In the genomic region with DNA sequence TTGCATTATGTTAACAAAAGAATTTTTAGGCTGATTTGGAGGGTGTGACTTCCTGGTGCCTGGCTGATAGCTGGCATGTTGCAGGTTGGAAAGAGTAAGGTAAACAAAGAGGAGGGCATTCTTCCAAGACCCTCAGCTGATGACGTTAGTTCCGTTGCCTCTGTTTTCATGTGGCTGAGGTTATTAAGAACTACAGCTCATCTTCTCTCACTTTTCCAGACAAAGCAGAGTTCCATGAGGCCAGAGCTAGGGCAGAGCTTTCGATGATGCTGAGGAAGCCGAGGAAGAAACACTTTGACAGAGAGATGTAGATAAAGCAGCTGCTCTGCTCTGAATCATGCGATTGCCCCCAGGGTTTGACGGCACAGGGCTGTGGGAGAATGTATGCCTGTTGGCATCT, we compare ENCODE assay signal across 17 mouse cellular contexts.
DNase-seq lines count a peak whose midpoint lies in the region; ATAC-seq and TF ChIP-seq lines count a peak whose summit lies in the region.
"Had no signal": no experiment of that assay in that cellular context is flagged by ENCODE, and none has a peak within 500 bp of the region (broad histone marks: within the 10 kb centered on the region; RNA-seq: fewer than 3 reads in every experiment).

No protein-coding gene starts in this region.

- intact Hi-C loops in heart, adult 2 months (cut with DNase I) = no loop called here
- intact Hi-C loops in heart, postnatal 25 days (cut with DNase I) = no loop called here

- WGBS in heart, adult 2 months = 15% methylated on average over 6 of the region's 6 CpGs
- WGBS in lung, adult 2 months = 22% methylated on average over 6 of the region's 6 CpGs
- 17% methylated on average over 6 of the region's 6 CpGs for WGBS in lung, embryonic 15.5 days
- 15% methylated on average over 6 of the region's 6 CpGs for WGBS in stomach, postnatal 0 days
- WGBS in forebrain, embryonic 15.5 days = 69% methylated on average over 6 of the region's 6 CpGs

- H3K79me2 ChIP-seq in heart, adult 2 months (replicated peaks; ENCODE audit: control insufficient read depth, insufficient read depth, low read length) = no peaks in the 10 kb centered on the region

- DNase-seq in heart, adult 2 months = peak in 1 of 2 experiments; percentile 19
- DNase-seq in heart, postnatal 25 days (ENCODE audit: low spot score) = no peak
- peak; percentile 54 to 73 for DNase-seq in lung, adult 18-20 months
- DNase-seq in lung, adult 2 months = no peak
- no peak for DNase-seq in stomach, postnatal 0 days (ENCODE audit: low spot score)
- no peak for DNase-seq in spleen, adult 18-20 months
- DNase-seq: B cell, adult 2 months; cerebellum, postnatal 14 days; kidney, adult 9 months; thymus, adult 2 months had no signal

- peak overlapping the region; percentile 30 for H3K27ac ChIP-seq in heart, adult 2 months
- peak overlapping the region; percentile 67 for H3K27ac ChIP-seq in lung, embryonic 15.5 days
- peak overlapping the region; percentile 56 for H3K27ac ChIP-seq in stomach, postnatal 0 days (replicated peaks)
- H3K27ac ChIP-seq in forebrain, embryonic 15.5 days (replicated peaks) = no peak overlapping the region
- H3K27ac ChIP-seq: hindbrain, embryonic 13.5 days; layer of hippocampus, adult 2 months; left cerebral cortex, adult 2 months; limb, embryonic 15.5 days had no signal

- TF ChIP-seq EP300 in heart, adult 2 months (IDR thresholded peaks at IDR 0.05; ENCODE audit: insufficient read depth, low read depth, low read length) = no peak
- TF ChIP-seq EP300 in stomach, postnatal 0 days (optimal IDR thresholded peaks at IDR 0.05) = no peak

- no peaks in the 10 kb centered on the region for H3K9me3 ChIP-seq in lung, embryonic 15.5 days
- H3K9me3 ChIP-seq in stomach, postnatal 0 days (ENCODE audit: control insufficient read depth, low read length) = no peaks in the 10 kb centered on the region
- no peaks in the 10 kb centered on the region for H3K9me3 ChIP-seq in forebrain, embryonic 15.5 days
- H3K9me3 ChIP-seq: hindbrain, embryonic 13.5 days; limb, embryonic 15.5 days had no signal

- no peak overlapping the region for H3K9ac ChIP-seq in heart, adult 2 months (ENCODE audit: low read depth, low read length)
- H3K9ac ChIP-seq in lung, embryonic 15.5 days = no peak overlapping the region
- no peak overlapping the region for H3K9ac ChIP-seq in stomach, postnatal 0 days (ENCODE audit: low read length)
- no peak overlapping the region for H3K9ac ChIP-seq in forebrain, embryonic 15.5 days (replicated peaks)
- H3K9ac ChIP-seq: hindbrain, embryonic 13.5 days; limb, embryonic 15.5 days had no signal

- no peak overlapping the region for H3K4me3 ChIP-seq in heart, adult 2 months
- H3K4me3 ChIP-seq in lung, adult 2 months (replicated peaks; ENCODE audit: extremely low read depth, low read depth, low read length) = no peak overlapping the region
- no peak overlapping the region for H3K4me3 ChIP-seq in lung, embryonic 15.5 days
- H3K4me3 ChIP-seq in stomach, postnatal 0 days (ENCODE audit: low read depth, low read length) = no peak overlapping the region
- H3K4me3 ChIP-seq in forebrain, embryonic 15.5 days = no peak overlapping the region
- H3K4me3 ChIP-seq: hindbrain, embryonic 13.5 days; layer of hippocampus, adult 2 months; left cerebral cortex, adult 2 months; limb, embryonic 15.5 days had no signal

- peak; percentile 69 for ATAC-seq in lung, embryonic 15.5 days (ENCODE audit: borderline replicate concordance, extremely low read depth, low FRiP score, low TSS enrichment)
- ATAC-seq in stomach, postnatal 0 days (ENCODE audit: low FRiP score, low TSS enrichment) = no peak
- ATAC-seq in forebrain, embryonic 15.5 days (replicated peaks) = no peak
- ATAC-seq: midbrain, embryonic 16.5 days had no signal

- H3K36me3 ChIP-seq in heart, adult 2 months (ENCODE audit: control insufficient read depth, insufficient read depth, low read length) = peaks cover 4% of the 10 kb centered on the region; the same call in 1 of the 2 replicates
- H3K36me3 ChIP-seq in lung, embryonic 15.5 days = no peaks in the 10 kb centered on the region
- H3K36me3 ChIP-seq in stomach, postnatal 0 days (ENCODE audit: control insufficient read depth, insufficient read depth, low read length) = no peaks in the 10 kb centered on the region
- no peaks in the 10 kb centered on the region for H3K36me3 ChIP-seq in forebrain, embryonic 15.5 days
- H3K36me3 ChIP-seq: hindbrain, embryonic 13.5 days; limb, embryonic 15.5 days had no signal

- H3K27me3 ChIP-seq in heart, adult 2 months (ENCODE audit: control insufficient read depth, insufficient read depth, low read length) = no peaks in the 10 kb centered on the region
- H3K27me3 ChIP-seq in lung, embryonic 15.5 days = no peaks in the 10 kb centered on the region
- H3K27me3 ChIP-seq in stomach, postnatal 0 days (ENCODE audit: control insufficient read depth, insufficient read depth, low read length) = no peaks in the 10 kb centered on the region
- no peaks in the 10 kb centered on the region for H3K27me3 ChIP-seq in forebrain, embryonic 15.5 days
- H3K27me3 ChIP-seq: hindbrain, embryonic 13.5 days; limb, embryonic 15.5 days had no signal

- no peak for TF ChIP-seq CTCF in heart, adult 2 months (IDR thresholded peaks at IDR 0.05)
- TF ChIP-seq CTCF in lung, adult 2 months (IDR thresholded peaks at IDR 0.05; ENCODE audit: insufficient read depth, low read length) = no peak
- TF ChIP-seq CTCF in stomach, postnatal 0 days (IDR thresholded peaks at IDR 0.05; ENCODE audit: low read depth) = no peak

- peaks cover 7% of the 10 kb centered on the region for H3K4me1 ChIP-seq in heart, adult 2 months (ENCODE audit: control insufficient read depth, insufficient read depth, low read length)
- H3K4me1 ChIP-seq in lung, adult 2 months (ENCODE audit: control insufficient read depth, insufficient read depth, low read length) = peaks cover 12% of the 10 kb centered on the region
- H3K4me1 ChIP-seq in lung, embryonic 15.5 days = peaks cover 40% of the 10 kb centered on the region
- H3K4me1 ChIP-seq in stomach, postnatal 0 days (replicated peaks; ENCODE audit: control insufficient read depth, insufficient read depth) = peaks cover 10% of the 10 kb centered on the region
- H3K4me1 ChIP-seq in forebrain, embryonic 15.5 days = no peaks in the 10 kb centered on the region

- no peak overlapping the region for H3K4me2 ChIP-seq in lung, embryonic 15.5 days
- no peak overlapping the region for H3K4me2 ChIP-seq in stomach, postnatal 0 days (replicated peaks; ENCODE audit: low read depth)
- H3K4me2 ChIP-seq in forebrain, embryonic 15.5 days (replicated peaks) = no peak overlapping the region
- H3K4me2 ChIP-seq: hindbrain, embryonic 13.5 days; limb, embryonic 15.5 days had no signal

- TF ChIP-seq POLR2A in heart, adult 2 months (IDR thresholded peaks at IDR 0.05; ENCODE audit: insufficient read depth, low read depth, low read length) = no peak
- TF ChIP-seq POLR2A in lung, adult 2 months (IDR thresholded peaks at IDR 0.05; ENCODE audit: borderline replicate concordance, extremely low read depth, low read depth, low read length) = no peak

Comparison
In these comparisons a context has a peak if more than half of its experiments do, and no peak if none do; other contexts are left out.
1. DNase-seq: peak in lung, adult 18-20 months (2 of 2); none in heart, postnatal 25 days (single experiment), lung, adult 2 months (single experiment), stomach, postnatal 0 days (single experiment) and spleen, adult 18-20 months (0 of 2).